Mouse (Mus musculus): ENCODE results near the gene Spice1.

DNA sequence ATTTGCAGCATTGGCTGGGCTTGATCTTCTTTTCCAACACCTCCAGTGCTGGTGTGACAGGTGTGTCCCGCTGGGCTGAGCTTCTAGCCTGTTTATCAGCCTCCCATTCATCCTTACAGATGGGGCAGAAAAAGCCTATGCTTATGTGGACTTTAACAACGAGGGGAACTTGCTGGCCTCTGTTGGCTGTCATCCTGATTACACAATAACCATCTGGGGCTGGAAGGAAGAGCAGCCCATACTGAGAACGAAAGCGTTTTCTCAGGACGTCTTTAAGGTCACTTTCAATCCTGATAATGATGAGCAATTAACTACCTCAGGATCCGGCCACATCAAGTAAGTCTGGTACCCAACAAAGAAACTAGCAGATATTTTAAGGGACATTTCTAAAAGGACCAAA lies 63.3 kb downstream of the Spice1 start:
- TF ChIP-seq POLR2AphosphoS5 (IDR thresholded peaks at IDR 0.05; ENCODE audit: insufficient replicate concordance, low read depth, low read length): no peak
- TF ChIP-seq CTCF (IDR thresholded peaks at IDR 0.05; ENCODE audit: low read depth, low read length): no peak
- no peak for TF ChIP-seq GATA1 (IDR thresholded peaks at IDR 0.05; ENCODE audit: borderline replicate concordance, low read length)
- no peak for TF ChIP-seq TAL1 (conservative IDR thresholded peaks at IDR 0.05; ENCODE audit: low read depth, low read length)
- no peak for TF ChIP-seq GATA2 (IDR thresholded peaks at IDR 0.05; ENCODE audit: borderline replicate concordance, low read depth, low read length)

All from G1E (cell line).